Mouse (Mus musculus) cerebellum, adult 9-10 months (tissue): ENCODE results near the gene Kcnab1.

Experiments
- DNase-seq: peaks from one replicate; pipeline ENCODE4 v3.0.0; 2022

Gene Kcnab1

GRCm38 (mm10) chr3:65204356-65205075 is 95.3 kb downstream of the Kcnab1 start:
- DNase-seq, result no peak

GRCm38 (mm10) chr3:65205539-65206020 is 96.4 kb downstream of the Kcnab1 start:
- no peak for DNase-seq

DNA sequence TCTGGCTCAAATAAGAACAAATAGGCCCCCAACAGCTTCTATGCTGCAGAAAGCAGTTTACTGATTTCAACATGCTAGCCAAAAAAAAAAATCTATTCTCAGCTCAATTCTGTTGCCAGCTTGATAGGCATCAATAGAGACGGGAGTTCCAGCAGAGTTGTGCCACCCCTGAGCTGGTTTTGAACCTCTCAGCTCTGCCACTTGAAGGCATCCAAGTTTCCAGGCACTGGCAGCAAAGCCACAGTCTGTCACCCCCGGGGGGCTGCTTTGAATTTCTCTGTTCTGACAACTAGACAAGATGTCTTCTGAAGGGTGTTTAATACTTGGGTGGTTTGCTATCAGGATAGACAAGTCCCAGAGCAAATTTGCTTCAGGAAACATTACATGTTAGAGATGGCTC is 104.5 kb downstream of the Kcnab1 start:
- DNase-seq, result peak; percentile 20

DNA sequence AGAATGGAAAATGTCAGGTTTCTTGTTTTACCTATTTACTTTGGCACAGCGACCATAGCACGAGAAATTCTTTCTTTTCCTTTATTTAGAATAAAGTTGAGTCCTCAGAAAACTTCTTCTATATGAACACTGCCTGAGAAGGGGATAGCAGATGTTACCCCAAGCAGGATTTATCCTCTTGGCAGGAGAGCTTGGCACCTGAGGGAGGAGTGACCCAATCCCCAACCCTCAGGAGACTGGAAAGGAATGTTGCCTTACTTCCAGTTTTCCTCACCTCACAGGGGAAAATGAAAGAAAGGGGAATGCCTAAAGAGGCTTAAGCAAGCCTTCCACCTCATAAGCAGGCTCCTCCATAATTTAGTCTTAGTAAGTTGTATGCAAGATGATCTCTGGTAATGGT is 105.5 kb downstream of the Kcnab1 start:
- DNase-seq, result no peak

DNA sequence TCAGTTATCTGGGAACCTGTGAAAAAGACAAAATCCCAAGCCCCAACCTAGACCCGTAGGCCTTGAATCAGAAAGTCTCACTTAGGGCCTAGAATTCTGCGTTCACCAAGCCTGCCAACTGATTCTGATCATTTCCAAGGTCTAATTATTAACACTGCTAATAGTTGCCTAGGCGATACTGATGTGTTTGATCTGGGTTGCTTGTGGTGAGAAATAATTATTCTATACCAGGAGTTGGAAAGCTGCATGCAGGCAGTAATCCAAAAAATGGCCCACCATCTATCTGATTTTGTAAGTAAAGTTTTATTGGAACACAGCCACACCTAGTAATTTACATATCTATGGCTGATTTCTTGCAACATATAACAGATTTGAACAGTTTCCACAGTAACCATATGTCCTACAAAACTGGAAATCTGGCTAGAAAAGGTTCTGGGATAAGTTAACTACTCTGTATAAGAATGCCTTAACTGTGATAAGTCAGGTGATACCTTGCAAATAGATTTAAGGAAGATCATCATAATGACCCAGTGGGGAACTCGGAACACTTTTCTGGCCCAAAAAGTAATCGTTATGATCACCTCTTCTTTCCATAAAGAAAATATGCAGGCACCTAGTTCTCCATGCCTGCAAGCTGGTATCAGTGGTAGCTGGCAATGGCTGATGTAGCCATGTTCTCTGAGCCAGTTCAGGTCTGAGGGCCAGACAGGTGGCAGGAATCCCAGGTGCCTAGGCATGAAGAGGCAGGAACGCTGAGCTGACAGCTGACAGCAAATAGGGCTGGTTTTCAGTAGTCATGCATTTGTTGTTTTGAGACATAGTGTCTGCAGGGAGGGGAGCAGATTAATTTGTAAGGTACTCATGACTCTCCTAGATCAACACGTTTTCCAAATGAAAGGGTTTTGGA is 108.7 kb downstream of the Kcnab1 start:
- peak; percentile 51 for DNase-seq

DNA sequence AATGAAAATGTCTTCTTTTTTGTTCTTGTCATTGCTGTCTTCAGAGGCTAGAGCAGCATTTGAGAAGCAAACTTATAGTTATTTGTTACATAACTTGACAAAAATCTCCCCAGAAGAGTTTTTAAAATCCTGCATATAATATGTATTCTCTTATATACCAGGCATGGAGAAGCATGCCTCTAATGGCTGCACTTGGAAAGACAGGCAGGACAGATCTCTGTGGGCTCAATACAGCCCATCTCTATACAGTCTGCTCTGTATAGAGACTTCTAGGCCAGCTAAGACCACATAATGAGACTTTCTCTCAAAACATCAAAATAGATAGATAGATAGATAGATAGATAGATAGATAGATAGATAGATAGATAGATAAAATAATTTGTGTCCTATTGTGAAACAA is 111.1 kb downstream of the Kcnab1 start:
- no peak for DNase-seq

GRCm38 (mm10) chr3:65223635-65224034 is 114.5 kb downstream of the Kcnab1 start:
- DNase-seq, result no peak

- no peak for DNase-seq
These were observed 121.8 kb downstream of the Kcnab1 start for GRCm38 (mm10) chr3:65230978-65231377.

DNA sequence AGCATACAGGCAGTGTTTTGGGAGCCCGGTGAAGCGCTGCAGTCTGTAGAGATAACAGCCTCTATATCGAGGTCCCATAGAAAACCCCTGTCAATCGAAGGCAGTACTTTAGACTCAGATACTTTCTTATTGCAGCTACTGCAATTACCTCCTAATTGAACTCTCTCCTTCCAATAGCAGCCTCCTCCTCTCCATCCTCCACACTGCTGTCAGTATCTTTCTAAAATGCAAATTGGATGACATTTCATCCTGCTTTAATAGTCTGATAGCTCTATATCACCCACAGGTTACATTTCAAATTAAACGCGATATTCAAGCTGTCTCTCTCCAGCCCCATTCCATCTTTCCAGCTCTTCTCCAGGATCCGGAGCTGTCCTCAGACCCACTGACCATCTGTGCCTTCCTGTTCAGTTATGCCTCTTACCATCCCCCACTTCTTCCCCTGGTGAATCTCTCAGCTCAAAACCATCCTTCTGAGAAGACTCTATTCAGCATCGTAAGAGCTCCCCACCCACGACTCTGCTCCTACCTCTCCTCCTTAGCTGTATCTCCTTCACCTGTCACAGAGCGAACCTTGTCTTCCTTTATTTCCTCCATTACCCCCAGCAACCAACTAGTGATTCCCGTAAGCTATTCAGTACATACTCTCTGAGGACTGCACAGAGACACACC is 122.4 kb downstream of the Kcnab1 start:
- peak; percentile 49 for DNase-seq

- DNase-seq, result peak; percentile 59
These were observed 139.8 kb downstream of the Kcnab1 start for GRCm38 (mm10) chr3:65249023-65249422.

- DNase-seq, result no peak
These were observed 151.3 kb downstream of the Kcnab1 start for GRCm38 (mm10) chr3:65260521-65260920.

DNA sequence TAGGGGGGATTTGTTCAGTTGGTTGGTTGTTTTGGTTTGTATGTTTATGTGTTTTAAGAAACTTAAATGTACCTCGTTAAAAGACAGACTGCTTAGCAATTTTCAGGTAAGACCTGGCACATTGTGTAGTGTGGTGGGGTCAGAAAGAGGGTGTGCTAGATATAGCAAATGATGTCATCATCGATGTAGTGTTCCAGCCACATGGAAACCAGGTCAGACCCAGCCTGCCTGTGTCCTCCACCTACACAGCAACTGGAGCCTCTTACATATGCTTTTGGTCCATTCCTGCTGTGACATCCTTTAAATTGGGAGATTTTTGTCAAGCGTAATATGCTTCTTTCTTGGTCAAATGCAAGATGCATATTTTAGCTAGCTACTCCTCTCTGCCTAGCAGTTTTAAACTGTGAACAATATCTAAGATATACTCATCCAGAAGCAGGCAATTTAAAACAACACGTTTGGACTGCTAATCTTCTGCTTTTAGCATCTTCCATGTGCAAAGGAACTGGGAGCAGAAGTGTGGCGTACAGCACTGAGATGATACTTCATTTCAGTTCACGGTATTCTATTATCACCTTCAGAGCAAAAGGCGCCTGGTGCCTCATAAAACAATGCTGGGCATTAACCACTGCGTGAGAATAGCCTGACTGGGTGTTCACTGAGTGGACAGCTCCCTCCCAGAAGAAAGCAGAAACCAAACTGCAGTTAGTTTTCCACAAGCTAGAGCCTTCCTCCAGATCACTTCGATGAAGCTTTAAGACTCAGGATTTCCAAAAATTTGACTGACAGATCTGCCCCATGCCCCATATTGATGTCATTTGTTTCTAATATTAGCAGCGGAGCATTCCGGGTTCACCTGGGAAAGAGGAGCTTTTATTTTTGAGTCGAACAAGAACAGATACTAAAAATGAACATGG is 153.6 kb downstream of the Kcnab1 start:
- peak; percentile 80 for DNase-seq

- no peak for DNase-seq
These were observed 164.1 kb downstream of the Kcnab1 start for GRCm38 (mm10) chr3:65273317-65273716.

DNA sequence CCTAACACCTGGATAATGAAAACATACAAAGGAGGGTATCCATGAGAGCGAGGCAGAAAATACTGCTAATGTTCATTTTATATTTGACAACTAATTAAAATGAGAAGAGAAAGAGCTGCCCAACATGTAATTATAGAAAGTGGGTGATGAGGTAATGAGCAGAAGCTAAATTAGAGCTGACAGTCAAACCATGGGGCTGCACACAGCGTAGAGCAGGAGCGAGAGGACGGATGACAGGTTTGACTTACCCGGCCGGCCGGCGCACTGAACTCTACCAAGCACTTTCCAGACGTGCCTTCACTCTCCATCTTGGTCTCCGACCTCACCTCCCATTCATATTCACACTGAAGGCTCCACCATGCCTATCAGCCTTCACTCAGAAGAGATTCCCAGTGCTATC is 168.6 kb downstream of the Kcnab1 start:
- no peak for DNase-seq

GRCm38 (mm10) chr3:65283366-65283765 is 174.2 kb downstream of the Kcnab1 start:
- peak; percentile 73 for DNase-seq

- no peak for DNase-seq
These were observed 179.8 kb downstream of the Kcnab1 start for GRCm38 (mm10) chr3:65288994-65289393.

DNA sequence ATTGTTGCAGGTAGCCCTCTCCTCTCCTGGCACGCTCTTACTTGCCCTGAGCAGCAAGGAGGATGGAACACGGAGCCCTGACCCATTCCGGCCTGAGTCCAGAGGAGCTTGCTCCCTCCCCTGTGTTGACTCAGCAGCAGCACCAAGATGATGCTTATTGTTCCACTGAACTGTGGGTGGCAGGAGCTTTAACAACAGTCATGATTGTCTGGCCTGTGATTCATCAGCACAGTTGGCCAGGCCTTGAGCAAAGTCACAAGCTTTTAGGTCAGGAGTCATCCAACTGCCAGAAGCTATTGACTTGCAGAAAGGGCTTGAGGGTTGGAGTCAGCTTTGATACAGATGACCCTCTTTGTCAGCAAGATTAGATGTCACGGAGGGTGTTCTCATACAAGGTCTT is 187.8 kb downstream of the Kcnab1 start:
- peak; percentile 29 for DNase-seq

DNA sequence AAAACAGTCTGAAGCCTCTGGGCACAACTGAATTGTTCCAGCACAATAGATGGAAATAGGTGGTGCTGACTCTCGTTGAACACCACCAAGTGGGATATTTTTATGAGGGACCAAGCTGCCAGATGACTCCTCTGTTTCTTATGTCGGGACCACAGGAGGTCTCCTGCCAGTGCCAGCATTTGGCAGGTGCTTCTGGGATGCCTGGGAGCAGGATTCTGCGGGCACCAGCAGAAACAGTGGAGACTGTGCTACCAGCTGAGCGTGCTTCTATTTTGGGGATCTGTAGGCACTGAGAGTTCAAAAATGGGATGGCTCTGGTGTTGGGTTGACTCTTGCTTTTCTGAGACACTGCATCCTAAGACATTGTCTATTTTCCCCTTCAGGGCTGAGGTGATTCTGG is 190.0 kb downstream of the Kcnab1 start:
- DNase-seq, result peak; percentile 93

DNA sequence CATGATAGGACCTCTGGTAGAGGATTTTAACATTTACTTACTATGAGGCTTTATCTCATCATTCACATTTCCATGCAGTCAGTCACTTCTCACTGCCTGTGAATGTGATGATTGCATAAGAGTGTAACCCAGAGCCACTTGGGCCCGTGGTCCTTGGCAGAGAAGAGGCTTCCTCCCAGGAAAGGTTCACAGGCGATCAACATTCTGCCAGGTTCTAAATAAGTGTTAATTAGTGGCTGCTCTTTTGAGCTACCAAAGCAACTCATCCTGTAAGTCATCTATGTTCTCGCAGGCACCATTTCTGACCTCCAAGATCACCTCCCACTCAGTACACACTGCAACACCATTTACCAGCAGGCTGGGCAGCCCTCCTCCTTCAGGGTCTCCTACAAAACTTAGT is 192.3 kb downstream of the Kcnab1 start:
- peak; percentile 68 for DNase-seq

DNA sequence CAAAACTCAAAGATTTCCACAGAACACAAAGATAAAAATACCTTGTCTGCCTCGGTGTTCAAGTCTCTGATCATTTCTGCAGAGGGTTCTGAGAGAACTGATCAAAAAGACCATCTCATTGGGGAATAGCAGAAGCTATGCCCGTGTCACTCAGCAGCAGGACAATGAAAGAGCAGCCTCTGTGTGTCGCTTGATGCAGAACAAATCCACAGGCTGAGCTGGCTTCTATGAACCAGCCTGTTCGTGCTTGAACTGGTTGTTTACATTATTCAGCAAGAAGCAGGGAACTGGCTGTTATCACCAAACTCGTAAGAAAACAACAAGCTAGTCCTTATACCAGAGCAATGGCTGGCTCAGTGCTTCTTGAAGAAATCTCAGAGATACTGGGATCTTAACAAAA is 193.4 kb downstream of the Kcnab1 start:
- no peak for DNase-seq

DNA sequence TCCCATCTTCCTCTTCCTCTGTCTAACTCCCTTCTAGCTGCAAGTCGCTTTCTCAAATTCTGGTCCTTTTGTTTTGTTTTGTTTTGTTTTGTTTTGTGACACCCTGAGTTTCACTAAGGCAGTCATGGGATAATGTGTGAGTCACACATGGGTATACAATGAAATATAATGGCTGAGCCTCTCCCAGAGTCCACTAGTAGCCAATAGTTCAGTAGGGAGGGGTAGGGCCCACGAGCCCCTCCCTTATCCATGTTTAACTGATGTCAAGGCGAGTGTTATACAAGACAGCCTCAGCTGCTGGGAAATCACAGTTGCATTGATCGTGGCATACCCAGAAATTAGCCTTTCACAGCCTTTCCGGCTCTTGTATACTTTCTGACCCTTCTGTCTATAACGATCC is 206.7 kb downstream of the Kcnab1 start:
- no peak for DNase-seq

DNA sequence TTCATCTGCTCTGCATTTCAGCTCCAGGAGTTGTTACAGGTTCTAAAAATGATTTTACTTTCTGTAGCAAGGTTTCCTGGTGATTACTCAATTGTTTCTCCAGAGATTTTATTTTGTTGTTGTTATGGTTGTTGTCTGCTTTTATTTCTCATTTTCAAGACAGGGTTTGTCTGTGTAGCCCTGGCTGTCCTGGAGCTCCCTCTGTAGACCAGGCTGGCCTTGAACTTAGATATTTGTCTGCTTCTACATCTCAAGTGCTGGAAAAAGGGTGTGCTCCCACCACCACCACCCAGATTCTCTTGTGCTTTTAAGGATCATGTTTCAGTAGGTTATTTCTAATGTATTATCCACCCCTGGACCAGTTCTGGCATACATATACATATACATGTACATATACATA is 207.6 kb downstream of the Kcnab1 start:
- no peak for DNase-seq
